Mouse (Mus musculus): Measurements from ENCODE around the gene Ulk4.

- TF ChIP-seq CTCF (IDR thresholded peaks at IDR 0.05; ENCODE audit: control insufficient read depth, insufficient read depth, insufficient read length) (no peak), MAX (IDR thresholded peaks at IDR 0.05) (no peak), USF1 (IDR thresholded peaks at IDR 0.05; ENCODE audit: low read depth) (no peak), FOSL1 (IDR thresholded peaks at IDR 0.05; ENCODE audit: insufficient read depth, low read length, poor library complexity, severe bottlenecking) (no peak), CEBPB (IDR thresholded peaks at IDR 0.05; ENCODE audit: low read depth) (no peak), MYOD1 (IDR thresholded peaks at IDR 0.05; ENCODE audit: control insufficient read depth, insufficient read length, low read depth) (no peak), MYOG (IDR thresholded peaks at IDR 0.05; ENCODE audit: control insufficient read depth, extremely low read depth, insufficient read length) (no peak)
Observed at GRCm38 (mm10) chr9:121065383-121065978, 211.5 kb downstream of the Ulk4 start.

Measured in C2C12 (cell line).